Mouse (Mus musculus): ENCODE measurements around the gene Tgfb1i1. TPM values are rescaled to one million over a fixed set of nuclear protein-coding genes. Genes with fewer than 3 reads are reported as not detected.

Tgfb1i1 gene
- polyA plus RNA-seq, 1 experiment from 2014 or later: 160 TPM

DNA sequence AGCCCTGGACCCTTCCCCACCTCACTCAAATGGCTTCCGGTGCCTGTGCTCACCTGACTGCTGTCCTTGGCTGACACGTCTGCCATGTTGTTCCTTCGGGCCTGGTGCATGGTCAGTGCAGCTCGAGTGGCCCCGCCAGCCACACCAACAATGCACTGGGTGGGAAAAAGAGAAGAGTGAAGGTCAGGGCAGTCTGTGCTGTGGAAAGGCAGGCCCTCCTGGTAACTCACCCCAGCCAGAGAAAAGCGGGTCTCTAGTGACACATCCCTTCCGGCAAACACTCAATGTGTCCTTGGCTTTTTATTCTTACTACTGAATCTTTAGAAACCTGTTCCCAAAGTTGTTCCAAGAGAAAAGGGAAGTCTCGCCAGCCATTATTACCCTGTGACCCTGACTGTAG lies 38.4 kb downstream of the Tgfb1i1 start:
- DNase-seq (ENCODE audit: low spot score): no peak
- no peaks in the 10 kb centered on the region for H3K4me1 ChIP-seq (ENCODE audit: insufficient read depth, low read depth, low read length)
- no peak for ATAC-seq
- TF ChIP-seq CTCF (IDR thresholded peaks at IDR 0.05): no peak
- no peak for TF ChIP-seq EP300 (IDR thresholded peaks at IDR 0.05)
- H3K36me3 ChIP-seq (ENCODE audit: insufficient read depth, low read length): peaks cover 3% of the 10 kb centered on the region; the same call in 1 of the 2 replicates
- H3K27me3 ChIP-seq (replicated peaks; ENCODE audit: insufficient read depth, low read length): no peaks in the 10 kb centered on the region
- no peak overlapping the region for H3K4me2 ChIP-seq (replicated peaks; ENCODE audit: low read depth, low read length)
- no peak overlapping the region for H3K4me3 ChIP-seq (ENCODE audit: low read depth, low read length)
- H3K9me3 ChIP-seq (ENCODE audit: low read length): no peaks in the 10 kb centered on the region
- no peak overlapping the region for H3K27ac ChIP-seq (ENCODE audit: low read length)
- 89% methylated on average over 8 of the region's 8 CpGs for WGBS
- no peak overlapping the region for H3K9ac ChIP-seq (replicated peaks; ENCODE audit: low read depth)

DNA sequence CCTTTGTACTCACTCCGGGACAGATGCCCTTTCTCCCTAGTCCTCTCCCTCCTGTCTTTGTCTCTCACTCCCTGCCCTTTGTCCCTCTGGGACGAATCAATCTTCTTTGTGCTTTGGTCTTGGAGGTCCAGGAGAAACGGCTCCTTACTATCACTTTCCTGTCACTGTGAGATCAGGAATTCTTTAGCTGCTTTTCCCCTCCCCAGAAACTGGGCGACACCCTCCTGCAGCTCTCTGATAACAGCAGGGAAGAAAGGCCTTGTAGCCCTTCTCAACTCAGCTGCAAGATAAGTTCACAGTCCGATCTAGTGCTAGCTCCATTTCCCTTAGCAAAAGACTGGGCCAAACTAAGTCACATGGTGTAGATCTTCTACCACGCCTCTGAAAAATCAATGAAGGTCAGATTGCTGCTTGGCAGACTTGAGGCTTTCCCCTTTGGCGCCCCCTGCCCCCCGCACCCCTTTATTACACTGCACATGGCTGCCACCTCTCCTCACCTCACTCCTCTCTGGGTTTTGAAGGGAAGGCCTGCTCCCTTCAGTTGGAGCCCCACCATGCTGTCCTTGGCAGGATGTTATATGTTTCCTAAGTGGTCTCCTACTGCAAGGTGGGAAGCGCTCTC lies 42.4 kb downstream of the Tgfb1i1 start:
- DNase-seq (ENCODE audit: low spot score) (peak; percentile 73), ATAC-seq (peak; percentile 81)
- Histone ChIP-seq H3K27ac (ENCODE audit: low read length) (no peak overlapping the region), H3K9ac (replicated peaks; ENCODE audit: low read depth) (no peak overlapping the region), H3K9me3 (ENCODE audit: low read length) (no peaks in the 10 kb centered on the region), H3K4me1 (ENCODE audit: insufficient read depth, low read depth, low read length) (no peaks in the 10 kb centered on the region), H3K36me3 (ENCODE audit: insufficient read depth, low read length) (peaks cover 3% of the 10 kb centered on the region; the same call in 1 of the 2 replicates), H3K4me3 (ENCODE audit: low read depth, low read length) (no peak overlapping the region), H3K27me3 (replicated peaks; ENCODE audit: insufficient read depth, low read length) (no peaks in the 10 kb centered on the region), H3K4me2 (replicated peaks; ENCODE audit: low read depth, low read length) (no peak overlapping the region)
- TF ChIP-seq CTCF (IDR thresholded peaks at IDR 0.05): peak; percentile 66
- TF ChIP-seq EP300 (IDR thresholded peaks at IDR 0.05): no peak
- 25% methylated on average over 9 of the region's 9 CpGs for WGBS

DNA sequence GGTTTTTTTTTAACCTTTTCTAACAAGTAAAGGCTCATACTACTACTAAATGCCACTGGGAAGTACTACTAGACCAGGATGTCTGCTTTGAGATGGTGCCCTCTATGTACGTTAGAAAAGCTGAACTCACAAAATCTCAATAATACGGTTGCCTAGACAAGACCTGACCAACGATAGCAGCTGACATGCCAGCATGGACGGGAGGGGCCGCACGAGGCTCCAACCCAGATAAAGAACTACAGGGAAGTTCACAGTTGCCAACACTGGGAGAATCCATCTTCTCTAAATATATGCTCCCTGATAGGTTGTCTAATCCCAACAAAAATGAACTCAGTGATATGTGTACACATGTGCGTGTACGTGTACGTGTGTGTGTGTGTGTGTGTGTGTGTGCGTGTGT lies 48.2 kb downstream of the Tgfb1i1 start:
- TF ChIP-seq CTCF (IDR thresholded peaks at IDR 0.05) (no peak), EP300 (IDR thresholded peaks at IDR 0.05) (no peak)
- Histone ChIP-seq H3K9ac (replicated peaks; ENCODE audit: low read depth) (no peak overlapping the region), H3K27me3 (replicated peaks; ENCODE audit: insufficient read depth, low read length) (no peaks in the 10 kb centered on the region), H3K9me3 (ENCODE audit: low read length) (no peaks in the 10 kb centered on the region), H3K4me2 (replicated peaks; ENCODE audit: low read depth, low read length) (no peak overlapping the region), H3K4me3 (ENCODE audit: low read depth, low read length) (no peak overlapping the region), H3K27ac (ENCODE audit: low read length) (no peak overlapping the region), H3K36me3 (ENCODE audit: insufficient read depth, low read length) (no peaks in the 10 kb centered on the region), H3K4me1 (ENCODE audit: insufficient read depth, low read depth, low read length) (peaks cover 4% of the 10 kb centered on the region; the same call in 1 of the 2 replicates)
- DNase-seq (ENCODE audit: low spot score): no peak
- no peak for ATAC-seq
- WGBS: 89% methylated on average over 10 of the region's 10 CpGs

DNA sequence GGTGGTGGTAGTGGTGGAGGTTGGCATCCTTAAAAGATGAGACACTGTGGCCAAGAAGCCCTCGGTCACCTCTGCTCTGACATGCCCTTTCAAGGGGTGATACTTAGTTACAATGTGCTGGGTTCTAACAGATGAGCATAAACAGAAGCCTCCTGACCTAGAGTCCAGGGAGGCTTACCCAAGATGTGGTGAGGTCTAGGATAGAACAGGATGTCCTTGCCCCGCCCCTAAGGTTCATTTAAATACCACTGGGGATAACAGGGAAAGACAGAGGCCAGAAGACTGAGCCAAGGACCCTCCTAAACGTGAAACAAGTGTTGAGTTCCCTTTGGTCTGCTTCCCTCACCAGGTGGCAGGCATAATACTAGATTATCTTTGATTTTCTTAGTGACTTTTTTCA lies 49.9 kb downstream of the Tgfb1i1 start:
- H3K9me3 ChIP-seq (ENCODE audit: low read length): no peaks in the 10 kb centered on the region
- DNase-seq (ENCODE audit: low spot score) (no peak), ATAC-seq (no peak)
- peak overlapping the region; percentile 86; the same call in 1 of the 2 replicates for H3K4me2 ChIP-seq (replicated peaks; ENCODE audit: low read depth, low read length)
- H3K27me3 ChIP-seq (replicated peaks; ENCODE audit: insufficient read depth, low read length): no peaks in the 10 kb centered on the region
- no peaks in the 10 kb centered on the region for H3K36me3 ChIP-seq (ENCODE audit: insufficient read depth, low read length)
- H3K4me1 ChIP-seq (ENCODE audit: insufficient read depth, low read depth, low read length): peaks cover 4% of the 10 kb centered on the region; the same call in 1 of the 2 replicates
- WGBS: 54% methylated on average over 3 of the region's 3 CpGs
- no peak overlapping the region for H3K27ac ChIP-seq (ENCODE audit: low read length)
- H3K4me3 ChIP-seq (ENCODE audit: low read depth, low read length): no peak overlapping the region
- TF ChIP-seq EP300 (IDR thresholded peaks at IDR 0.05) (no peak), CTCF (IDR thresholded peaks at IDR 0.05) (no peak)
- H3K9ac ChIP-seq (replicated peaks; ENCODE audit: low read depth): no peak overlapping the region

DNA sequence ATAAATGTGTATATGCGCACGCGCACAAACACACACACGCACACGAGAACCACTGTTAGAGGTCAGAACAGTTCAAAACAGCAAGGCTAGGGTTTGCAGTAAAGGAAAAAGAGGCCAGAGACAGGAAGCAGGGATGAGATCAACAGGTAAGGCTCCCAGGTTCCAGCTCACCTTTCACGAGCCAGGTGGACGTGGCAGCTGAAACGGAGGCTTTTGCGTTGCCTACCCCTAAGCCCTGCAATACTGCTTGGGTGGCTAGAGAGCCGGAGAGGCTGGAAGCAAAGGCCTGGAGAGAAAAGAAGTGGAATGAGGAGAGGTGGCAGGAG lies 50.6 kb downstream of the Tgfb1i1 start:
- no peaks in the 10 kb centered on the region for H3K36me3 ChIP-seq (ENCODE audit: insufficient read depth, low read length)
- H3K9ac ChIP-seq (replicated peaks; ENCODE audit: low read depth): peak overlapping the region; percentile 63
- no peaks in the 10 kb centered on the region for H3K27me3 ChIP-seq (replicated peaks; ENCODE audit: insufficient read depth, low read length)
- H3K4me1 ChIP-seq (ENCODE audit: insufficient read depth, low read depth, low read length): peaks cover 4% of the 10 kb centered on the region; the same call in 1 of the 2 replicates
- H3K9me3 ChIP-seq (ENCODE audit: low read length): no peaks in the 10 kb centered on the region
- WGBS: 31% methylated on average over 10 of the region's 10 CpGs
- ATAC-seq: peak; percentile 31; the same call in 1 of the 2 replicates
- peak overlapping the region; percentile 75 for H3K27ac ChIP-seq (ENCODE audit: low read length)
- peak overlapping the region; percentile 90 for H3K4me3 ChIP-seq (ENCODE audit: low read depth, low read length)
- no peak for DNase-seq (ENCODE audit: low spot score)
- no peak for TF ChIP-seq EP300 (IDR thresholded peaks at IDR 0.05)
- no peak for TF ChIP-seq CTCF (IDR thresholded peaks at IDR 0.05)
- H3K4me2 ChIP-seq (replicated peaks; ENCODE audit: low read depth, low read length): peak overlapping the region; percentile 86

DNA sequence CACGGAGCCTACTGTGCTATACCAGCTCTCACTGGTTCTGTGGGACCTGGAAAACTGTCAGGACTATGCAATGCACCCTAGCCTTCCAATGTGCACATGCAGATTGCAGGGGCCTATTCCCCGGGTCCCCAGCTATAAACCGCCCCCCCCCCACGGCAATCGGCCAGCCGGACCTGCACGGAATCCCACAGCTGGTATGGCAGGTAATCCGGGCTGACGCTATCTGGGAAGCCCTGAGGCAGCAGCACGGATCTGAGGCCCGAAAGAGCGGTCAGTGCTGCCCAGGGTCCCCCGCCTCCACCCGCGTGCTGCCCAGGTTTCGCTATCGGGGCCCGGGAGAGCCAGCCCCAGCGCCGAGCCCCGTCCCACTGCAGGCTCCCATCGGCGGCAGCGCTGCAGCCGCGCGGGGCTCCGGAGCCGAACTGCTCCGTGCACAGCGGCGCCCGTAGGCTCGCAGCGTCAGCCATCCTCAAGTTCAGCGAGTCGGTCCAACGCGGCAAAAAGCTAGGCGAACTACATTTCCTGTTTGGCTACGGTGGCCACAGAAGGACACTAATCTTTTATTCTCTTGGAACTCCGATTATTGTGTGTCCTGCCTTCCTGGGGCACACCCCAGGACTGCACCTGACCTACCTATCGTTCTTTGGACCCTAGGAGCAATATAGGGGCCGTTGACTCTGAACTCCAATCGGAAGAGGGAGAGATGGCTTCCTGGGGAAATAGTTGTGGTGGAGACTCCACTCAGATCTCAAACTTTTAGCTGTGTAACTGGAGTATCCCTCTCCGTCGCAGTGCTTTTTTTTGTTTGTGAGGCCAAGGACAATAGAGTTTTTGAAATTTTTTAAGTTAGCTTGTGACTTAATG lies 51.2 kb downstream of the Tgfb1i1 start, which contains the start of gene BC017158:
TSS of gene BC017158 (minus strand) at position 554 of the 864 bp plus-strand sequence.
- H3K4me2 ChIP-seq (replicated peaks; ENCODE audit: low read depth, low read length): peak within 1 kb of the TSS; percentile 86
- 2% methylated on average over 46 of the region's 47 CpGs for WGBS
- H3K9ac ChIP-seq (replicated peaks; ENCODE audit: low read depth): peak within 1 kb of the TSS; percentile 63
- H3K36me3 ChIP-seq (ENCODE audit: insufficient read depth, low read length): no peaks in the 10 kb centered on the region
- peak within 1 kb of the TSS; percentile 90 for H3K4me3 ChIP-seq (ENCODE audit: low read depth, low read length)
- TF ChIP-seq EP300 (IDR thresholded peaks at IDR 0.05): 0 out of 2 replicates have a peak, but pooled peaks have one; percentile 15
- TF ChIP-seq CTCF (IDR thresholded peaks at IDR 0.05): no peak
- H3K27ac ChIP-seq (ENCODE audit: low read length): peak within 1 kb of the TSS; percentile 75
- H3K27me3 ChIP-seq (replicated peaks; ENCODE audit: insufficient read depth, low read length): no peaks in the 10 kb centered on the region
- no peaks in the 10 kb centered on the region for H3K9me3 ChIP-seq (ENCODE audit: low read length)
- peaks cover 4% of the 10 kb centered on the region; the same call in 1 of the 2 replicates for H3K4me1 ChIP-seq (ENCODE audit: insufficient read depth, low read depth, low read length)
- ATAC-seq: peak; percentile 65
- peak; percentile 89 for DNase-seq (ENCODE audit: low spot score)

Measured in lung, postnatal 0 days (tissue).